In genomic region chr14:28948019-28948850, GRCm38 (mm10) we compare ENCODE assay signal across 30 mouse cellular contexts.
DNase-seq lines count a peak whose midpoint lies in the region; ATAC-seq and TF ChIP-seq lines count a peak whose summit lies in the region.
"Had no signal": no experiment of that assay in that cellular context is flagged by ENCODE, and none has a peak within 500 bp of the region (broad histone marks: within the 10 kb centered on the region; RNA-seq: fewer than 3 reads in every experiment).

No protein-coding gene starts in this region.

- no peaks in the 10 kb centered on the region for H3K9me3 ChIP-seq in hindbrain, embryonic 12.5 days (replicated peaks)
- H3K9me3 ChIP-seq in hindbrain, embryonic 11.5 days (ENCODE audit: control insufficient read depth, low read length): no peaks in the 10 kb centered on the region
- H3K9me3 ChIP-seq in midbrain, embryonic 10.5 days (replicated peaks): no peaks in the 10 kb centered on the region
- H3K9me3 ChIP-seq in midbrain, postnatal 0 days (ENCODE audit: low read length): no peaks in the 10 kb centered on the region
- H3K9me3 ChIP-seq in forebrain, embryonic 15.5 days: no peaks in the 10 kb centered on the region
- H3K9me3 ChIP-seq: heart, embryonic 13.5 days; hindbrain, embryonic 15.5 days; intestine, embryonic 15.5 days; limb, embryonic 13.5 days; lung, embryonic 15.5 days; midbrain, embryonic 13.5 days had no signal

- TF ChIP-seq POLR2A in olfactory bulb, adult 2 months (IDR thresholded peaks at IDR 0.05; ENCODE audit: insufficient read depth, low read depth, low read length): no peak

- TF ChIP-seq CTCF in midbrain, postnatal 0 days (IDR thresholded peaks at IDR 0.05): no peak
- TF ChIP-seq CTCF in olfactory bulb, adult 2 months (IDR thresholded peaks at IDR 0.05; ENCODE audit: insufficient read depth, low read depth, low read length): no peak

- no peaks in the 10 kb centered on the region for H3K36me3 ChIP-seq in hindbrain, embryonic 12.5 days
- H3K36me3 ChIP-seq in hindbrain, embryonic 11.5 days (ENCODE audit: control insufficient read depth, insufficient read depth, low read length): no peaks in the 10 kb centered on the region
- H3K36me3 ChIP-seq in midbrain, embryonic 10.5 days: no peaks in the 10 kb centered on the region
- no peaks in the 10 kb centered on the region for H3K36me3 ChIP-seq in midbrain, postnatal 0 days (ENCODE audit: insufficient read depth, low read length)
- H3K36me3 ChIP-seq in forebrain, embryonic 15.5 days: no peaks in the 10 kb centered on the region
- H3K36me3 ChIP-seq: heart, embryonic 13.5 days; hindbrain, embryonic 15.5 days; intestine, embryonic 15.5 days; limb, embryonic 13.5 days; lung, embryonic 15.5 days; midbrain, embryonic 13.5 days had no signal

- DNase-seq in hindbrain, embryonic 11.5 days (ENCODE audit: low spot score): no peak
- DNase-seq in midbrain, embryonic 10.5 days (ENCODE audit: low spot score): no peak
- DNase-seq in midbrain, postnatal 0 days (ENCODE audit: low spot score): no peak
- DNase-seq in retina, embryonic 14.5 days (ENCODE audit: low spot score): no peak
- DNase-seq: adrenal gland, postnatal 25 days; B cell, adult 2 months; cerebellum, adult 2 months; gastrocnemius, adult 2 months; gastrocnemius, postnatal 36 days; heart, adult 2 months; heart, postnatal 10 days; kidney, adult 2 months; lung, postnatal 36 days; right cerebral cortex, postnatal 4 days; thymus, adult 18-20 months; thymus, postnatal 25 days had no signal

- H3K4me1 ChIP-seq in hindbrain, embryonic 12.5 days: peaks cover 9% of the 10 kb centered on the region
- no peaks in the 10 kb centered on the region for H3K4me1 ChIP-seq in hindbrain, embryonic 11.5 days (replicated peaks; ENCODE audit: control insufficient read depth, insufficient read depth, low read length)
- peaks cover 21% of the 10 kb centered on the region for H3K4me1 ChIP-seq in midbrain, embryonic 10.5 days
- H3K4me1 ChIP-seq in midbrain, postnatal 0 days (ENCODE audit: insufficient read depth, low read length): no peaks in the 10 kb centered on the region
- peaks cover 9% of the 10 kb centered on the region for H3K4me1 ChIP-seq in forebrain, embryonic 15.5 days
- H3K4me1 ChIP-seq in olfactory bulb, adult 2 months (ENCODE audit: control insufficient read depth, insufficient read depth, low read length): peaks cover 11% of the 10 kb centered on the region; the same call in 1 of the 2 replicates
- H3K4me1 ChIP-seq: hindbrain, embryonic 15.5 days; intestine, embryonic 15.5 days; lung, embryonic 15.5 days; megakaryocyte, embryonic 14.5 days had no signal

- H3K27ac ChIP-seq in hindbrain, embryonic 12.5 days: peak overlapping the region; percentile 26
- H3K27ac ChIP-seq in hindbrain, embryonic 11.5 days (ENCODE audit: low read depth, low read length): no peak overlapping the region
- peak overlapping the region; percentile 38; the same call in 1 of the 2 replicates for H3K27ac ChIP-seq in midbrain, embryonic 10.5 days (replicated peaks)
- H3K27ac ChIP-seq in midbrain, postnatal 0 days (ENCODE audit: low read depth, low read length): no peak overlapping the region
- H3K27ac ChIP-seq in forebrain, embryonic 15.5 days (replicated peaks): peak overlapping the region; percentile 60
- H3K27ac ChIP-seq in olfactory bulb, adult 2 months (ENCODE audit: insufficient read depth, low read depth, low read length): peak overlapping the region; percentile 85
- H3K27ac ChIP-seq: gastrocnemius, adult 2 months; heart, adult 2 months; heart, embryonic 13.5 days; hindbrain, embryonic 15.5 days; intestine, embryonic 15.5 days; kidney, postnatal 0 days; limb, embryonic 13.5 days; lung, embryonic 15.5 days; midbrain, embryonic 13.5 days; stomach, postnatal 0 days had no signal

- 49% methylated on average over 7 of the region's 7 CpGs for WGBS in hindbrain, embryonic 12.5 days
- 50% methylated on average over 7 of the region's 7 CpGs for WGBS in hindbrain, embryonic 11.5 days
- WGBS in midbrain, embryonic 10.5 days: 79% methylated on average over 7 of the region's 7 CpGs
- WGBS in midbrain, postnatal 0 days: 65% methylated on average over 7 of the region's 7 CpGs
- WGBS in forebrain, embryonic 15.5 days: 20% methylated on average over 7 of the region's 7 CpGs
- WGBS in olfactory bulb, adult 2 months: 25% methylated on average over 7 of the region's 7 CpGs

- ATAC-seq in hindbrain, embryonic 12.5 days (ENCODE audit: low FRiP score): peak; percentile 54; the same call in 1 of the 2 replicates
- ATAC-seq in hindbrain, embryonic 11.5 days (ENCODE audit: low FRiP score): no peak
- ATAC-seq in midbrain, postnatal 0 days (ENCODE audit: low FRiP score): no peak
- peak; percentile 69 for ATAC-seq in forebrain, embryonic 15.5 days (replicated peaks)
- ATAC-seq: intestine, embryonic 15.5 days; midbrain, embryonic 13.5 days had no signal

- no peak overlapping the region for H3K4me2 ChIP-seq in hindbrain, embryonic 12.5 days (replicated peaks)
- no peak overlapping the region for H3K4me2 ChIP-seq in hindbrain, embryonic 11.5 days (replicated peaks; ENCODE audit: low read depth, low read length)
- no peak overlapping the region for H3K4me2 ChIP-seq in midbrain, postnatal 0 days (ENCODE audit: low read depth, low read length, poor library complexity, severe bottlenecking)
- H3K4me2 ChIP-seq in forebrain, embryonic 15.5 days (replicated peaks): no peak overlapping the region
- H3K4me2 ChIP-seq: heart, embryonic 13.5 days; hindbrain, embryonic 15.5 days; intestine, embryonic 15.5 days; limb, embryonic 13.5 days; liver, embryonic 11.5 days; lung, embryonic 15.5 days; midbrain, embryonic 13.5 days had no signal

- no peak overlapping the region for H3K9ac ChIP-seq in hindbrain, embryonic 12.5 days
- no peak overlapping the region for H3K9ac ChIP-seq in hindbrain, embryonic 11.5 days (ENCODE audit: low read depth, low read length)
- no peak overlapping the region for H3K9ac ChIP-seq in midbrain, postnatal 0 days (replicated peaks; ENCODE audit: low read length, poor library complexity, severe bottlenecking)
- H3K9ac ChIP-seq in forebrain, embryonic 15.5 days (replicated peaks): no peak overlapping the region
- H3K9ac ChIP-seq: heart, embryonic 13.5 days; hindbrain, embryonic 15.5 days; intestine, embryonic 15.5 days; limb, embryonic 13.5 days; lung, embryonic 15.5 days; midbrain, embryonic 13.5 days had no signal

- H3K27me3 ChIP-seq in hindbrain, embryonic 12.5 days: no peaks in the 10 kb centered on the region
- H3K27me3 ChIP-seq in hindbrain, embryonic 11.5 days (ENCODE audit: control insufficient read depth, insufficient read depth, low read length): no peaks in the 10 kb centered on the region
- H3K27me3 ChIP-seq in midbrain, embryonic 10.5 days (ENCODE audit: low read depth, poor library complexity, severe bottlenecking): no peaks in the 10 kb centered on the region
- H3K27me3 ChIP-seq in midbrain, postnatal 0 days (ENCODE audit: insufficient read depth, low read length): no peaks in the 10 kb centered on the region
- H3K27me3 ChIP-seq in forebrain, embryonic 15.5 days: no peaks in the 10 kb centered on the region
- H3K27me3 ChIP-seq: hindbrain, embryonic 15.5 days; intestine, embryonic 15.5 days; lung, embryonic 15.5 days; megakaryocyte, embryonic 14.5 days; midbrain, embryonic 13.5 days had no signal

- no peak overlapping the region for H3K4me3 ChIP-seq in hindbrain, embryonic 12.5 days
- no peak overlapping the region for H3K4me3 ChIP-seq in hindbrain, embryonic 11.5 days (ENCODE audit: low read depth, low read length)
- H3K4me3 ChIP-seq in midbrain, embryonic 10.5 days: no peak overlapping the region
- no peak overlapping the region for H3K4me3 ChIP-seq in midbrain, postnatal 0 days (ENCODE audit: low read depth, low read length)
- H3K4me3 ChIP-seq in forebrain, embryonic 15.5 days: no peak overlapping the region
- no peak overlapping the region for H3K4me3 ChIP-seq in olfactory bulb, adult 2 months (ENCODE audit: insufficient read depth, low read depth, low read length)
- H3K4me3 ChIP-seq: erythroblast, embryonic 14.5 days; gastrocnemius, adult 2 months; heart, adult 2 months; heart, embryonic 13.5 days; hindbrain, embryonic 15.5 days; intestine, embryonic 15.5 days; limb, embryonic 13.5 days; lung, embryonic 15.5 days; megakaryocyte, embryonic 14.5 days; midbrain, embryonic 13.5 days had no signal

Comparison
In these comparisons a context has a peak if more than half of its experiments do, and no peak if none do; other contexts are left out.
1. ATAC-seq: peak in hindbrain, embryonic 12.5 days (single experiment) and forebrain, embryonic 15.5 days (single experiment); none in hindbrain, embryonic 11.5 days (single experiment) and midbrain, postnatal 0 days (single experiment).
2. H3K27ac ChIP-seq: peak in hindbrain, embryonic 12.5 days (single experiment), midbrain, embryonic 10.5 days (single experiment), forebrain, embryonic 15.5 days (single experiment) and olfactory bulb, adult 2 months (single experiment); none in hindbrain, embryonic 11.5 days (single experiment) and midbrain, postnatal 0 days (single experiment).